Mouse (Mus musculus) G1E (cell line): ENCODE measurements around the gene Rmnd5a.

ENCODE experiments used
- CTCF ChIP-seq: IDR thresholded peaks from 2 replicates; pipeline ENCODE4 v1.5.1; 2012; ENCODE audit warnings: low read depth, low read length, inconsistent platforms, mixed read lengths
- GATA1 ChIP-seq: IDR thresholded peaks from 2 replicates; pipeline ENCODE4 v1.6.1; 2012; ENCODE audit warnings: borderline replicate concordance, low read length, inconsistent platforms, mixed read lengths
- POLR2AphosphoS5 ChIP-seq: IDR thresholded peaks from 2 replicates; pipeline ENCODE4 v1.6.1; 2012; ENCODE audit warnings: low read depth, low read length, inconsistent platforms; ENCODE audit not compliant: insufficient replicate concordance
- TAL1 ChIP-seq: conservative IDR thresholded peaks from 2 replicates; pipeline ENCODE4 v1.6.1; 2012; ENCODE audit warnings: low read depth, low read length, inconsistent platforms, mixed read lengths

- TF ChIP-seq GATA1 (no peak), CTCF (no peak), POLR2AphosphoS5 (no peak), TAL1 (no peak)
Observed at GRCm38 (mm10) chr6:71442130-71442529, 1.7 kb upstream of the Rmnd5a start.
